Mouse (Mus musculus) brain, adult 2 months (tissue): ENCODE data around the gene Cdon.
"Not testable (repeated sequence)": the region's sequence is repeated elsewhere in the genome, so short reads cannot be mapped to it uniquely, and the experiment has no call there.

Experiments used
- DNase-seq: peaks from one replicate; pipeline ENCODE4 v3.0.0; 2011; ENCODE audit warnings: low read depth, low spot score

Gene Cdon

DNA sequence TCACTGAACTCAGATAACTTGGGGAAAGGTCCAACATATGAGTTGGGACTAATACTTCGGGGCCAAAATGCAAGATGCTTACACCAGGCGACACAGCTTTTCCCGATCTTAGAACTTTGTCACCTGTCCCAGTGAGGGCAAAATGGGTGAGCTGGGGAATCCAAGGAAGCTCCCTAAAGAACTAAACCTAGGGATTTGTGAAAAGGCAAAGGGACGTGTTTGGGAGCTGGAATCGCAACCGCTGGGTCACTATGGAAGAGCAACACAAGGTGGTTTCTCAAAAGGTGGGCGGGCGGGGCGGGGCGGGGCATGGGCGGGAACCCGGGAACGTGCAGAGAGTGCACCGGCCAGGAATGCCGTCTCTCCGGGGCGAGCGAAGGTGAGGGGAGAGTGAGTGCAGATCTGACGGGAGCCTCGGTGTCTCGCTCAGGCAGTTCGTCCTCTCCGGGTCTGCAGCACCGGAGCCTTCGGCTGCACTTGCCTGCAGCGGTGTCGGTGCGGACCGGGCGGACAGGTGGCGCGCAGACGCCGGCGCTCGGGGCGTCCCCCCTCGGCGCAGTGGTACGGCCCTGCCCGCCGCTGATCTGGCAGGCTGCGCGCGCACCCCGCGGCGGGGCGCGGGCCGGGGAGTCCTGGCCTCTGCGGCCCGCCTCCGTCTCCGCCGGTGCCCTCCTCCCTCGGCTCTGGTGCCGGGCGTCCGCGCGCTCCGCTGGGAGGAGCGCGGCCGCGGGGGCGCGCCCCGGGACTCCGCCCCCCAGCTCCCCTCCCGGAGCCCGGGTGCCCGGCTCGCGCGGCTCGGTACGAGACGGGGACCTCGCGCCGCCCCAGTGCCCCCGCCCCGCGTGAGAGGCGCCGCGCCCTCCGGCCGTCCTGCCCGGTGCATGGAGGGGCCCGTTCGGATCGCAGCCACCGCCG lies at the start of gene Cdon:
Gene Cdon, plus strand, starts transcription at position 324 of the 915 bp plus-strand sequence.
- DNase-seq = peak; percentile 95

- no peak for DNase-seq
Measured at GRCm38 (mm10) chr9:35372324-35373101, 48.4 kb upstream of the Cdon start.

DNA sequence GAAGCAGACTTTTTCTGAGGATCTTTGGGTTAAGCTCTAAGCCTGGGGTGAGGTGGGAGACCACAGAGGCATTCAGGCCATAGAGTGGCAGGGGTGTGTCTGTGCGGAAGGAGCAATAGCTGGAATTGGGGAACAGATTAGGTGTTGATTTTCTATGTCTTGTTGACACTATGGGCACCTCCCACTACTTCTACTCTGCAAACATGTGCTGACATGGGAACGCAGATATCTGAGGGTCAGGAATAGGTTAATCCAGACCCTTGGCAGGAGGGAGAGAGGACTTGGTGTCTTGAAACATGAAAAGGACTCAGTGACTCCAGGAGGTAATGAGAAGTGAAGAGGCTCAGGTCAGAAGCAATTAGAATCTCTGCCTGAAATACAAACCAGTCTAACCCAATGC lies 43.0 kb upstream of the Cdon start:
- DNase-seq = no peak

DNA sequence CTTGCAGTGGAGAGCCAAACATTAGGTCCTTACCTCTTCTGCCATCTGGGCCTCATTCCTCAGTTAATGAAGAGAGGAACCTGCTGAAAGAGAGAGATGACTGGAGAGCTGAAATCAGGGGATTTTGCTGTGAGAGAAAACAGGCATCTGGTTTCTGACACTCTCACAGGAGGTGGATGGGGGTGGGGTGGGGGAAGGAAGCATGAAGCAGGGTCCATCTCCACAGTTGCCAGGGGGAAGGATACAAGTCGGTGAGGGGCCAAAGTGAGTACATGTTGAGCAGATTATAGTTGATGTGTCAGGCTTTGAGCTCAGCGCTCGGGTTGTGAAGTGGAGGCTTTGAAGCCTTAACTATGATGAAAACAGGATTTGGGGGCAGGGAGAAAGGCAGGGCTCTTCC lies 41.9 kb upstream of the Cdon start:
- DNase-seq = no peak

DNA sequence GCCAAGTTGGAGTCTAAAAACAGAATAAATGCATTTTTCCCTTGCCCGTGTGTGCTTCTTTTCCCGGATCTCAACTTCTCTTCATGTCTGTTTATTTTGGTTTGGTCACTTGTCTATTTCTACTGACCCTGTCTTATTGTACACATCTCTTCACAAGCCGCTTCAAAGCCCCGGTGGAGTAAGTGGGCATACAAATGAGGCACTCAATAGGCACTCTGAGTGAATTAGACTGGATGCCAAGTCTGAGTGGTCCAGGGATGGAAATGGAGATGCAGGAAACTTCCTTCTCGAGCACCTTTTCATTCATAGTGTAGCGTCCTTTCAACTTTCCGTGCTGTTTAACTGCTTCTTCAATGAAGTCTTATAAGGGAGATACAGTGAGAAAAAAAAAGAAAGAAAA lies 21.0 kb upstream of the Cdon start:
- DNase-seq = no peak

GRCm38 (mm10) chr9:35400398-35400797 lies 20.5 kb upstream of the Cdon start:
- DNase-seq = no peak

DNA sequence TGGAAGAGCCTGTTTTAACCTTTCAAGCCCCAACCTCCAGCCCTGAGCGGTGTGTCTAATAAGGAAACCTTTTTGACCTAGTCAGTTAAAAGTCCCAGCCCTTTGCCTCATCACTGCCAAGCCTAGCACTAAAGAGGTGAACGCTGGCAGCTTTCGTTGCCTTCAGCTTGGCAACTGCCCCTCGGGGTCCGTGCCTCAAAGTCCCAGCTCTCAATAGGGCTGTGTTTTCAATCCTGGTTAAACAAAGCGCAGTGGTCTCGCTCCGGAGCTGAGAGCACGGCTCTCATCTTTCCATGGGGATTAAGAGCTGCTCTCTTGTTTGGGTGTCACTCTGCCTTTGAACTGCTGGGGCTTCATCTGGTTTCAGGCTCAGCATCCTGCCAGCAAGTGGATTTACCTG lies 20.1 kb upstream of the Cdon start:
- DNase-seq = no peak

- peak; percentile 28 for DNase-seq
Measured at GRCm38 (mm10) chr9:35402584-35402991, 18.3 kb upstream of the Cdon start.

DNA sequence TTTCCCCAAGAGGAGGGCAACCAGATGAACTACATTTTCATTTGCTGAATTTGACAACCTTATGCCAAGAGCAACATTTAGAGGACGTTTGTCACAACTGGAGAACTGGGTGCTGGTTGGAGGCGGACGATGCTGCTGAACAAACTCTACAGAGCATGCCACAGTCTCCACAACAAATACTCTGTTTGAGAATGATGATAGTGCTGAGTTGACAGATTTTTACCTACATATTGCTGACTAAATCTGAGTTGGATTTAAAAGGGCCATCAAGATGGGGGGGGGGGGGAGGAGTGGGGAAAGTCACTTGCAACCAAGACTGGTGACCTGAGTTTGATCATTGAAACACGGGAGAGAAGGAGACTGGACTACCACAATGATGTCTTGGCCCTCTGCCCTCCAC lies 17.4 kb upstream of the Cdon start:
- no peak for DNase-seq

GRCm38 (mm10) chr9:35405038-35405905 lies 15.7 kb upstream of the Cdon start:
- no peak for DNase-seq

GRCm38 (mm10) chr9:35411225-35411965 lies 9.5 kb upstream of the Cdon start:
- DNase-seq = no peak

GRCm38 (mm10) chr9:35411975-35412374 lies 9.0 kb upstream of the Cdon start:
- no peak for DNase-seq

DNA sequence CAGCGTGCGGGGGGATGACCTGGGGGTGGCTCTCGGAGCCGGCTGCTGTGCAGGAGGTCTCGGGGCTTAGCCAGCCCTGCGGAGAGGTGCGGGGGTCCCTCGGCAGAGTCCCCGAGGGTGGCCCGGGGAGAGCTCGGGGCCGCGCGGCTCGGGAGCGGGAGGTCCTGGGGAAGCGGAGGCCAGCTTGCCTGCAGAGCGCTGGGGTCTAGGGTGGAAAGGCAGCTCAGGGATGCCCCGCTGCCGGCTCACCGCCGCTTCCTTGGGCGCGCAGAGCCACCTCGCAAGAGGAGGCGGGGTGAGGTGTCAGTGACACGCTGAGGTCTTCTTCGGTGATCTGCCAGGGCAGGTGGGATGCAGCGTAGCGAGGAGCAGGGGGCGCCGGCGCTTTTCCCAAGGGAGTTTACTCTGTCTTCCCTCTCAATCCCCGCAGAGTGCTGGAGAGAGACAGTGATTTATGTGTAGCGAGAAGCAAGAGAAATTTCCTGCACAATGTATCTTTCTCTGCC lies 855 bp downstream of the Cdon start:
- DNase-seq = peak; percentile 64

GRCm38 (mm10) chr9:35422405-35422941 lies 1.5 kb downstream of the Cdon start:
- DNase-seq = no peak

GRCm38 (mm10) chr9:35423265-35423664 lies 2.3 kb downstream of the Cdon start:
- no peak for DNase-seq

GRCm38 (mm10) chr9:35424671-35425070 lies 3.7 kb downstream of the Cdon start:
- DNase-seq = peak; percentile 87

DNA sequence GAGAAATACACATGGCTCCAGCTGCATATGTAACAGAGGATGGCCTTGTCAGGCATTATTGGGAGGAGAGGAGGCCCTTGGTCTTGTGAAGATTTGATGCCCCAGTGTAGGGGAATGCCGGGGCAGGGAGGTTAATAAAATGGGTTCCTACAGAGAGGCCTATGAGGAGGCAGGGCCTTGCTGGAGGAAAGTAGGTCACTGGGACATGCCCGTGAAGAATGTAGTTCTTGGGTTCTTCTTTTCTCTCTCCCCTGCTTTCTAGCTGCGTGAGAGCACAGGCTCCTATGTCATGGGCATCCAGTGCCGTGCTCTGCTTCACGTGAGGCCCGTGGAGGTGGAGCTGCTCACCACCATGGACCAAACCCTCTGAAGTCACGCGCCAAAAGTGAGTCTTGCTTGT lies 9.5 kb downstream of the Cdon start:
- no peak for DNase-seq

GRCm38 (mm10) chr9:35431396-35431795 lies 10.5 kb downstream of the Cdon start:
- no peak for DNase-seq

- DNase-seq = not testable (repeated sequence)
Measured at GRCm38 (mm10) chr9:35432717-35433297, 11.9 kb downstream of the Cdon start.

DNA sequence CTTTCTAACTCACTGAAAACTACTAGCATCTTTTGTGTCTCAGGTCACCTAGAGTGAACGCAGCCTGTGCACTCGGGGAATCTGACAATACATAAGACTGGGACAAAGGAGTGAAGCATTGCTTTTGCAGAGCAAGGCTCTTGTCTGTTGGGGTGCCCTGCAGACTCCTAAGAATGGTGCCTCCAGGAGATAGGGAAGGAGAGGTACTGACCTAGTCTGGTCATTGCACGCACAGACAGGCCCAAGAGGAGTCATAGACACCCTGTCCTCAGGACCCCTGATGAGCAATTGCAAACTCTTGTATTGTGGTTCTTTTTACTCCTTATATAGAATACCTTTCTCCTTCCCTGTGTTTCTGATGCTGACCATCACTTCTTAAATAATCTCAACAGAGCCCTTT lies 13.4 kb downstream of the Cdon start:
- no peak for DNase-seq
